Mouse (Mus musculus) forebrain, embryonic 13.5 days (tissue): ENCODE measurements at regions not wholly inside any gene's neighbourhood (a gene's known extent, or its start where the extent isn't known, plus 50 kb on each side); places are given as distances from the start of the nearest gene placed in this dataset.

Source experiments
- ATAC-seq: fragments of 200-750 bp; cut with Nextera tagmentation; 2 replicates; pipeline ENCODE4 v1.8.0; 2017
- H3K27ac ChIP-seq: fragments of 300-500 bp; sonication (generic); 2 replicates; pipeline ENCODE4 v1.5.1; 2015; ENCODE audit warnings: inconsistent platforms, mild to moderate bottlenecking, moderate library complexity
- H3K27me3 ChIP-seq: fragments of 300-500 bp; sonication (generic); 2 replicates; pipeline ENCODE4 v1.6.1; 2015; ENCODE audit warnings: mild to moderate bottlenecking, inconsistent platforms
- H3K36me3 ChIP-seq: fragments of 300-500 bp; sonication (generic); 2 replicates; pipeline ENCODE4 v1.6.1; 2015; ENCODE audit warnings: mild to moderate bottlenecking, inconsistent platforms; ENCODE audit not compliant: poor library complexity, severe bottlenecking
- H3K4me1 ChIP-seq: fragments of 300-500 bp; sonication (generic); 2 replicates; pipeline ENCODE4 v1.6.1; 2015; ENCODE audit warnings: inconsistent platforms
- H3K4me2 ChIP-seq: fragments of 300-500 bp; sonication (generic); 2 replicates; pipeline ENCODE4 v1.6.1; 2015; ENCODE audit warnings: inconsistent platforms, mild to moderate bottlenecking, moderate library complexity
- H3K4me3 ChIP-seq: fragments of 300-500 bp; sonication (generic); 2 replicates; pipeline ENCODE4 v1.5.1; 2015; ENCODE audit warnings: mild to moderate bottlenecking, inconsistent platforms
- H3K9ac ChIP-seq: fragments of 300-500 bp; sonication (generic); 2 replicates; pipeline ENCODE4 v1.6.1; 2015; ENCODE audit warnings: mild to moderate bottlenecking, inconsistent platforms
- H3K9me3 ChIP-seq: fragments of 300-500 bp; sonication (generic); replicated peaks from 2 replicates; pipeline ENCODE4 v1.6.1; 2016; ENCODE audit warnings: inconsistent platforms
- WGBS: fragments of 180-500 bp; shearing (Covaris S2); methylation state at CpG from one replicate; pipeline ENCODE4 v1.1.7; 2015; 5-methylcytosine and 5-hydroxymethylcytosine counted together

DNA sequence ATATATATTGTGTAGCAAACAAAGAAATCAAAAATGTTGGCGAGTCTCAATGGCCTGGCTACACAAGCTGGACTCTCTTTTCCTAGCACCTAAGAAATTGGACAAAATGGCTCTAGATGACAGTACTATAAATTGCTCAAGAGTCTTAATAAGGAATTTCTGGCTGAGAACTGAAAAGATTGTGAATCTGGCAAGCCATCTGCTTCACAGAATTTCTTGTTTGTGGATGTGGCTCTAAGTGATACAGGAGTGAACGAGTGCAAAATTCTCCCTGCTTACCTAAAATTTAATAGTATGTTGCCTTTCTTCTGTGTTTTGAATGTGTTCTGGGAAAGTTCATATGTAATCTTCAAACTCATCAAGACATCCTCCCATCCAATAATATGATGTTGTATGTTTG lies 508.1 kb downstream of the Gm37988 start:
- H3K4me1 ChIP-seq, result no peaks in the 10 kb centered on the region
- H3K36me3 ChIP-seq, result no peaks in the 10 kb centered on the region
- H3K4me3 ChIP-seq, result no peak overlapping the region
- H3K9me3 ChIP-seq, result no peaks in the 10 kb centered on the region
- 86% methylated on average over 2 of the region's 2 CpGs for WGBS
- no peak overlapping the region for H3K4me2 ChIP-seq
- no peaks in the 10 kb centered on the region for H3K27me3 ChIP-seq
- ATAC-seq, result no peak
- H3K27ac ChIP-seq, result no peak overlapping the region
- no peak overlapping the region for H3K9ac ChIP-seq

DNA sequence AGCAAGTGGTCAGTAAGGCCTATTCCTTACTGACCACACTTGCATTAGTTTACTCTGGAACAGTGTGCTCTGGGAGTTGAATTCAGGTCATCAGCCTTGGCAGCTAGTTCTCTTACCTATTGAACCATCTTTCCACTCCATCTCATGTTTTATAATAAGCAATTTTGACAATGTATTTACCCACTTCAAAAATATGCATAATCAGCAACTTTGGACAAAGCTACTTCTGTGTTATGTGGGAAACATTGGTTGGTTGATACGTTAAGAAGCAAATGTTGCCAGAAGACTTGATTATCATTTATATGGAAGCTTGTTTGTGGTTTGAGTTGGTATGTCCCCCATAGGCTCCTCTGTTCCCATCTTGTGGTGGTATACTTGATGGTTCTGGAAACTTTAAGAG lies 509.4 kb downstream of the Gm37988 start:
- H3K4me2 ChIP-seq, result no peak overlapping the region
- WGBS, result 85% methylated on average over 1 of the region's 1 CpGs
- no peaks in the 10 kb centered on the region for H3K36me3 ChIP-seq
- no peak overlapping the region for H3K27ac ChIP-seq
- H3K27me3 ChIP-seq, result no peaks in the 10 kb centered on the region
- H3K4me1 ChIP-seq, result no peaks in the 10 kb centered on the region
- no peak overlapping the region for H3K4me3 ChIP-seq
- no peak for ATAC-seq
- no peak overlapping the region for H3K9ac ChIP-seq
- no peaks in the 10 kb centered on the region for H3K9me3 ChIP-seq

DNA sequence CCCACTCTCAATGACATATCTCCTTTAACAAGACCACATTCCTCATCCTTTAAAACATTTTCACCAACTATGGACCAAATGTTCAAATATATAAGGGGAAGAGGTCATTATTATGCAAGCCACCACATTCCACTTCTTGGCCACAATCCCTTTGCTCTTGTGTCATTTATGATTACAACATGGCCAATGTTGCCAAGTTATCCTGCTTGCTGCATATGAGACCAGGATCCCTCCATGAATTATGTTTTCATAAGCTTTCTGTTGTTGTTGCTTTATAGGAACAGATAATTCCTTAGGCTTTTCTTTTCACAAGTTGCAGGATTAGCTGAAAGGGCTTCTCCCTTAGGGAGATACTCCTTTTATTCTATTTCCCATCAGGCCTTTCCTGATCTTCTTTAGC lies 518.6 kb downstream of the Gm37988 start:
- no peak for ATAC-seq
- Histone ChIP-seq H3K4me1 (no peaks in the 10 kb centered on the region), H3K4me2 (no peak overlapping the region), H3K9ac (no peak overlapping the region), H3K27ac (no peak overlapping the region), H3K27me3 (no peaks in the 10 kb centered on the region), H3K36me3 (no peaks in the 10 kb centered on the region), H3K4me3 (no peak overlapping the region), H3K9me3 (peaks cover 5% of the 10 kb centered on the region; the same call in 1 of the 2 replicates)
